Mouse (Mus musculus) midbrain, embryonic 13.5 days (tissue): Measurements from ENCODE around the gene Numbl. TPM values are rescaled to one million over a fixed set of nuclear protein-coding genes. Genes with fewer than 3 reads are reported as not detected.

Experiments used
- ATAC-seq: fragments of 200-750 bp; cut with Nextera tagmentation; 2 replicates; pipeline ENCODE4 v1.8.0; 2017; ENCODE audit warnings: mild to moderate bottlenecking, moderate TSS enrichment, moderate library complexity
- H3K27ac ChIP-seq: fragments of 300-500 bp; sonication (generic); 2 replicates; pipeline ENCODE4 v1.5.1; 2015; ENCODE audit warnings: inconsistent platforms, mild to moderate bottlenecking, moderate library complexity
- H3K27me3 ChIP-seq: fragments of 300-500 bp; sonication (generic); 2 replicates; pipeline ENCODE4 v1.6.1; 2015; ENCODE audit warnings: mild to moderate bottlenecking, inconsistent platforms
- H3K36me3 ChIP-seq: fragments of 300-500 bp; sonication (generic); 2 replicates; pipeline ENCODE4 v1.6.1; 2015; ENCODE audit warnings: mild to moderate bottlenecking, inconsistent platforms
- H3K4me1 ChIP-seq: fragments of 300-500 bp; sonication (generic); replicated peaks from 2 replicates; pipeline ENCODE4 v1.6.1; 2015; ENCODE audit warnings: inconsistent platforms
- H3K4me2 ChIP-seq: fragments of 300-500 bp; sonication (generic); replicated peaks from 2 replicates; pipeline ENCODE4 v1.6.1; 2015; ENCODE audit warnings: moderate library complexity, mild to moderate bottlenecking, inconsistent platforms
- H3K4me3 ChIP-seq: fragments of 300-500 bp; sonication (generic); replicated peaks from 2 replicates; pipeline ENCODE4 v1.5.1; 2015; ENCODE audit warnings: mild to moderate bottlenecking, inconsistent platforms
- H3K9ac ChIP-seq: fragments of 300-500 bp; sonication (generic); replicated peaks from 2 replicates; pipeline ENCODE4 v1.6.1; 2015; ENCODE audit warnings: mild to moderate bottlenecking, inconsistent platforms
- H3K9me3 ChIP-seq: fragments of 300-500 bp; sonication (generic); 2 replicates; pipeline ENCODE4 v1.6.1; 2016; ENCODE audit warnings: mild to moderate bottlenecking, inconsistent platforms
- WGBS: fragments of 180-500 bp; shearing (Covaris S2); methylation state at CpG from one replicate; pipeline ENCODE4 v1.1.7; 2015; 5-methylcytosine and 5-hydroxymethylcytosine counted together
- polyA plus RNA-seq: library from polyadenylated mRNA; unstranded; fragments of >200 nt; fragmentation: Nextera tagmentation; extraction: Ambion mirVana; gene quantifications from 2 replicates; pipeline ENCODE4 v1.2.1, GENCODE M21; 2015

Numbl gene
- polyA plus RNA-seq, 1 experiment from 2014 or later, result 51.6 TPM

DNA sequence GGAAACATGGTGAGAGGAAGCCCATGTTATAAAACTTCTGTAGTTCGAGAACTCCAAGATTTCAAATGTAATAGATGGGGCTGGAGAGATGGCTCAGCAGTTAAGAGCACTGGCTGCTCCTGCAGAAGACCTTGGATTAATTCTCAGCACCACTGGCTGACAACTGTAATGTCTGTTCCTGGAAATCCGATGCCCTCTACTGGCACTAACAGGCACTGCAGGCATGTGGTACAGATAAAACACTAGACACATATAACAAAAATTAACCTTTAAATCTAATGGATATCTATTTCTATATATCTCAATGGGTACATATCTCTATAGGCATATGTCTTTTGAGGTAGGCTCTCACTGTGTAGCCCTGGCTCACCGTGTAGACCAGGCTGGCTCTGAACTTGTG lies 56.2 kb downstream of the Numbl start:
- no peak overlapping the region for H3K27ac ChIP-seq
- no peak for ATAC-seq
- WGBS, result 93% methylated on average over 3 of the region's 3 CpGs
- peaks cover 16% of the 10 kb centered on the region for H3K9me3 ChIP-seq
- H3K4me3 ChIP-seq, result no peak overlapping the region
- H3K4me2 ChIP-seq, result no peak overlapping the region
- H3K27me3 ChIP-seq, result peaks cover 15% of the 10 kb centered on the region
- peaks cover 13% of the 10 kb centered on the region for H3K4me1 ChIP-seq
- no peak overlapping the region for H3K9ac ChIP-seq
- H3K36me3 ChIP-seq, result peaks cover 9% of the 10 kb centered on the region; the same call in 1 of the 2 replicates

DNA sequence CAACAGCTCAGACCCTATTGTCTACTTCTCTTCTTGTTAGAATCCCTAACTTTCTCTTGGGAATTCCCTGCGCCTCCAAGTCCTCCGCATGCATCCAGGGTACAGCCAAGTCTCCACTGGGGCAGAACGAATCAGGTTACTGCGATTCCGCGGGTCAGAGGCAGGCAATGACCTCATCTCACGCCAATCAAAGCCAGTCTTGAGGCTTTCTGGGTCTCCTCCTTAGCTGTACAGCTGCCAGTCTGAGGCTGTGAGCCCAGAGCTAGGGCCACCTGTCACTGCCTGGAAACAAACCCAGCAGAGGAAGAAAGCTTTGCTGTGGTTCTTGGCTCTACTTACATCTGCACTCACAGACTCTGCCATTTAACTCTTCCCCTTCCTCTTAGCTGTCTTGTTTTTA lies 57.7 kb downstream of the Numbl start:
- peaks cover 4% of the 10 kb centered on the region; the same call in 1 of the 2 replicates for H3K27me3 ChIP-seq
- no peak overlapping the region for H3K4me3 ChIP-seq
- H3K27ac ChIP-seq, result no peak overlapping the region
- H3K4me1 ChIP-seq, result peaks cover 6% of the 10 kb centered on the region; the same call in 1 of the 2 replicates
- no peak overlapping the region for H3K9ac ChIP-seq
- H3K4me2 ChIP-seq, result no peak overlapping the region
- peaks cover 9% of the 10 kb centered on the region; the same call in 1 of the 2 replicates for H3K36me3 ChIP-seq
- peak; percentile 62; the same call in 1 of the 2 replicates for ATAC-seq
- 16% methylated on average over 7 of the region's 7 CpGs for WGBS
- H3K9me3 ChIP-seq, result peaks cover 16% of the 10 kb centered on the region

DNA sequence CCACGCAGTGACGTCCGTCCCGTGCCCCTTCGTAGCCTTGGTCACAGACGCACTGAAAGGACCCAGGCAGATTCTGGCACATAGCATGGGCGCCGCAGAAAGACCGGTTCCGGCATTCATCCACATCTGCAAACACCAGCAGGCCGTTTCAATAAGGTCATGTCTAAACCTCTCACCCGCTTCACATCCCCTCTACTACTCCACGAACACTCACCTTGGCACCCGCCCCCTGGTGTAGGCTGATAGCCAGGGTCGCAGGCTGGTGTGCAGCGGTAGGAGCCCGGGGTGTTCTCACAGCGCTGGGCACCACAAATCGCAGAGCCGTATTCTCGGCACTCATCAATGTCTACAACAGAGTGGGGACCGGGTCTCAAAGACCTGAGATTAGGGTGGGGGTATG lies 61.2 kb downstream of the Numbl start:
- Histone ChIP-seq H3K27me3 (peaks cover 17% of the 10 kb centered on the region), H3K4me1 (peaks cover 6% of the 10 kb centered on the region; the same call in 1 of the 2 replicates), H3K27ac (no peak overlapping the region), H3K4me2 (no peak overlapping the region), H3K9me3 (0 out of 2 replicates have a peak, but pooled peaks cover 2% of the 10 kb centered on the region), H3K36me3 (no peaks in the 10 kb centered on the region), H3K4me3 (no peak overlapping the region), H3K9ac (no peak overlapping the region)
- WGBS, result 92% methylated on average over 22 of the region's 22 CpGs
- no peak for ATAC-seq

DNA sequence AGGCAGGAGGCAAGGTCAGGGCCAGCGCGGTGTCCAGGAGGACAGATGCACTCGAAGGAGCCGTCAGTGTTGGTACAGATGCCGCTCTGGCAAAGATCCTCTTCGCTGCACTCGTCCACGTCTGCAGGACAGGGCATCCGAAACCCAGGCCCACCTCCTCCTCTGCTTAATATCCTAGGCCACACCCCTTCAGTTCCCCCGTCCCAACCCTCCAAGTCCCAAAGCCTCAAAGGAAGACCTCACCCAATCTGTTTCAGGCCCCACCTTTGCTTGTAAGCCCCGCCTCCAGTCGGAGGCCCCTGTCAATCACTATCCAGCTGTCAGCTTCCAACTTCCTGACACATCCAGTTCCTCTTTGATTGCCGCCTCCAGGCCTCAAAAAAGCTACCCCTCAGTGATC lies 64.1 kb downstream of the Numbl start:
- WGBS, result 19% methylated on average over 13 of the region's 13 CpGs
- H3K9me3 ChIP-seq, result no peaks in the 10 kb centered on the region
- peaks cover 46% of the 10 kb centered on the region for H3K27me3 ChIP-seq
- no peak overlapping the region for H3K4me2 ChIP-seq
- H3K36me3 ChIP-seq, result no peaks in the 10 kb centered on the region
- no peak overlapping the region for H3K27ac ChIP-seq
- H3K4me1 ChIP-seq, result peaks cover 12% of the 10 kb centered on the region
- H3K4me3 ChIP-seq, result no peak overlapping the region
- no peak for ATAC-seq
- no peak overlapping the region for H3K9ac ChIP-seq

DNA sequence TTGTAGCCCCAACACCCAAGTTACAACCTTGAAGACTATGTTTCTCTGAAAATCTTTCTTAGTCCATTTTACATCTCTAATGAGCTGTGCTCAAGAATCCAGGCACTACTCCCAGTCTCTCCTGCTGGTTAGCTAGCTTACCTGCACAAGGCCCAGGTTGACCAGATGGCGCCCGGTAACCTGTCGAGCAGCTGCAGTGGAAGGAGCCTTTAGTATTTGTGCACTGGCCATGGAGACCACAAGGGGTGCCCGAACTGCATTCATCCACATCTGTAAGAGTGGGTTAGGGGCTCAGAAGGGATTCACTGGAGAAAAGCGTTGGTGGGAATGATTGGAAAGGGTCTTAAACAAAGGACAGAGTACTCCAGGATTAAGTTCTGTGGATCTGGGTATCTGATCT lies 64.8 kb downstream of the Numbl start:
- no peak overlapping the region for H3K4me2 ChIP-seq
- H3K27me3 ChIP-seq, result peaks cover 53% of the 10 kb centered on the region
- H3K9me3 ChIP-seq, result no peaks in the 10 kb centered on the region
- no peak for ATAC-seq
- H3K4me3 ChIP-seq, result no peak overlapping the region
- no peak overlapping the region for H3K9ac ChIP-seq
- H3K36me3 ChIP-seq, result no peaks in the 10 kb centered on the region
- H3K4me1 ChIP-seq, result peaks cover 12% of the 10 kb centered on the region
- H3K27ac ChIP-seq, result no peak overlapping the region
- 88% methylated on average over 5 of the region's 5 CpGs for WGBS

DNA sequence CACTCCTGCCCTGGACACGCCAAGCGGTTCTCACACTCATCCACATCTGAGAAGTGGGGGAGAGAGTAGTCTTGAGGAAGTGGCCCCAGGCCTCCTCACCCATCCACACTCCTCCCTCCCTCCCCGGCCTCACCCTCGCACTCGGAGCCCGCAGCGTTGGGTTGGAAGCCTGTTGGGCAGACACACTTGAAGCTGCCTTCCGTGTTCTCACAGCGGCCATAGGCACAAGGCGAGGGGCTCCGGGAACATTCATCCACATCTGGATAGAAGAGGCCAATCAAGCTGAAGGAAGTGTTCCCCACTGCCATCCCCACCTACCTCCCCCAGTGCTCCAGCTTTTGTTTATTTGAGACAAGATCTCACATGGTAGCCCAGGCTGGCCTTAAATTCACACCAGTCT lies 65.9 kb downstream of the Numbl start:
- Histone ChIP-seq H3K9me3 (no peaks in the 10 kb centered on the region), H3K27me3 (peaks cover 65% of the 10 kb centered on the region), H3K27ac (no peak overlapping the region), H3K4me2 (no peak overlapping the region), H3K9ac (no peak overlapping the region), H3K36me3 (no peaks in the 10 kb centered on the region), H3K4me1 (peaks cover 18% of the 10 kb centered on the region), H3K4me3 (no peak overlapping the region)
- ATAC-seq, result no peak
- 97% methylated on average over 11 of the region's 11 CpGs for WGBS

DNA sequence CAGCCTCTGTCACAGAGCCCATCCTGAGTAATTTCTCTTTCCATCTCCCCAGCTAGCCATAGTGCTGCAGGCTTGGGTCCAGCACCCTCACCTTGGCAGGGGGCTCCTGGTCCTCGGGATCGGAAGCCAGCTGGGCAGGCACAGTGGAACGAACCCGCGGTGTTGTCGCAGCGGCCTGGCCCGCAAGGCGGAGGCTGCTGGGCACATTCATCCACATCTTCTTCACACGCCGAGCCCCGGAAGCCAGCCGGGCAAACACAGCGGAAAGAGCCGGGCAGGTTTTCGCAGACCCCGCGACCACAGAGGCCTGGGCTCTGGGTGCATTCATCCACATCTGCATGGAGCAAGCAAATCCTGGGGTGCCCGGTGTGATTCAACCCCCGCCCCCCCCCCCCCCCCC lies 66.7 kb downstream of the Numbl start:
- Histone ChIP-seq H3K9me3 (no peaks in the 10 kb centered on the region), H3K27ac (no peak overlapping the region), H3K4me2 (no peak overlapping the region; the same call in 1 of the 2 replicates), H3K4me1 (peaks cover 24% of the 10 kb centered on the region), H3K27me3 (peaks cover 72% of the 10 kb centered on the region), H3K36me3 (no peaks in the 10 kb centered on the region), H3K9ac (no peak overlapping the region), H3K4me3 (no peak overlapping the region)
- no peak for ATAC-seq
- 43% methylated on average over 18 of the region's 20 CpGs for WGBS

DNA sequence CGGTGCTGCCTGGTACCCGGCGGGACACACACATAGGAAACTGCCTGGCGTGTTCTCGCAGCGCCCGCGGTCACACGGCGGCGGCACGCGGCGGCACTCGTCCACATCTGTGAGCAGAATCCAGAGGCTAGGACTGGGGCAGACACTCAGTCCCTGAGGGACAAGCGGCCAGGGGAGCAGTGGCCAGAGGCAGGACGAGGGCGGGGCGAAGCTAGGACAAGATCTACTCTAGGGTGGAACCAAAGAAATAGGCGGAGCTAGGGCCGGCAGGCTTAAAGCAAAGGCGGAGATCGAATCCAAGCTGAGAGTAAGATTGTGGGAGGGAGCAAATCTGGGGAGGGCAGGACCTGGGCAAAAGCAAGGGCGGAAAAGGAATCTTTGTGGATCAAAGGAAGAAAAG lies 67.5 kb downstream of the Numbl start:
- Histone ChIP-seq H3K9ac (no peak overlapping the region), H3K27me3 (peaks cover 79% of the 10 kb centered on the region), H3K4me2 (peak overlapping the region; percentile 49), H3K4me1 (peaks cover 29% of the 10 kb centered on the region), H3K27ac (no peak overlapping the region), H3K36me3 (no peaks in the 10 kb centered on the region), H3K4me3 (peak overlapping the region; percentile 27), H3K9me3 (no peaks in the 10 kb centered on the region)
- ATAC-seq, result 0 out of 2 replicates have a peak, but pooled peaks have one; percentile 19
- 1% methylated on average over 24 of the region's 24 CpGs for WGBS

DNA sequence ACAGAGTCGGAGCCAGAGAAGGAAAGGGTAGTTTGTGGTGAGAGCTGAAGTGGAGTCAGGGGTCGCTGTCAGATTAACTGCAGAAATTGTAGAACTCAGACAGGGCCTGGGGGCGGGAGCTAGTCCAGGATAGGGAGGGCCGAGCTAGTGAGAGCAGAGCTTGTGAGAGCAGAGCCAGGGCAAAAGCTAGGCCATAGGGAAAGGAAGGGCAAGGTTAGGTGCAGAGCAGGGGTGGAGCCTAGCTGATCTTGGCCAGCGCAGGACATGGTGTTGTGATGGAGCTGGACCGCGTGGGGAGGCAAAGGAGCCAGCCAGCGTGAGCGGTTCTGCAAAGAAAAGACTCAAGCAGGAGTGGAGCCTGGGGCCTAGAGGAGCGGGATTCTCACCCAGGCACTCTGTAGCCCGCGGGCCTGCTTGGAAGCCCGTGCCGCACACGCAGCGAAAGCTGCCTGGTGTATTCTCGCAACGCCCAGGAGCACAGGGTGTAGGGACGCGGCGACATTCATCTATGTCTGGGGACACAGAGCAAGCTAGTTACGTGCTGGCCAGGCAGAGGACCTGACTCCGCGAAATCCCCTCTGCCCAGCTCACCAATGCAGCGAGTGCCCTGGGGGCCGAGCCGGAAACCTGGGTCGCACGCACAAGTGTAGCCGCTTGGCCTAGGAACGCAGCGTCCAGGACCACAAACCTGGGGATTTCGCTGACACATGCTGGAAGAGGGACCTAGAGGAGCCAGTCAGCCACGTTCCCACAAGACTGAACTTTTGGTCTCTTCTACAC lies 68.1 kb downstream of the Numbl start:
- Histone ChIP-seq H3K36me3 (no peaks in the 10 kb centered on the region), H3K27me3 (peaks cover 85% of the 10 kb centered on the region), H3K9ac (no peak overlapping the region), H3K27ac (no peak overlapping the region), H3K4me3 (peak overlapping the region; percentile 27), H3K9me3 (no peaks in the 10 kb centered on the region), H3K4me2 (peak overlapping the region; percentile 49), H3K4me1 (peaks cover 34% of the 10 kb centered on the region)
- 29% methylated on average over 34 of the region's 34 CpGs for WGBS
- ATAC-seq, result no peak

DNA sequence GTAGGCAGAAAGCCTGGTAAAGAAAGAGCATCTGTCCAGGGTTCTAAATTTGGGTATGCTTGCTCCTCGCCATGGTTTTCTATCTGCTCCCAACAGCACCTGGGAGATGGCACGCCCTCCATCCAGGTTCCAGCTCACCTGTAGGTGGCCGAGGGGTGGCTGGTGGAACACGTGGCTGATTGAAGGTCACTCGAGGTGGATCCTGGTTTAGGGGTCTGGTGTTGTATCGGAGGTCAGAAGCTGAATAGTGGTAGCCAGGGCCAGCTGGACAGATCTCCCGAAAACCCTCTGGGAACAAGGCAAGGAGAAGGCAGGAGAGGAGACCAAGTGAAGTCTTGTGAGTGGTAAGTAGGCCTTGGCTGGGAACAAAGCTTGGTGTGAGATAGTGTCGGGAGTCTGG lies 69.3 kb downstream of the Numbl start:
- no peak overlapping the region for H3K4me3 ChIP-seq
- no peaks in the 10 kb centered on the region for H3K9me3 ChIP-seq
- whole genome bisulfite sequencing, result 91% methylated on average over 8 of the region's 8 CpGs
- peaks cover 38% of the 10 kb centered on the region for H3K4me1 ChIP-seq
- H3K27me3 ChIP-seq, result peaks cover 92% of the 10 kb centered on the region
- no peak for ATAC-seq
- no peak overlapping the region for H3K4me2 ChIP-seq
- H3K9ac ChIP-seq, result no peak overlapping the region
- H3K27ac ChIP-seq, result no peak overlapping the region
- no peaks in the 10 kb centered on the region for H3K36me3 ChIP-seq

DNA sequence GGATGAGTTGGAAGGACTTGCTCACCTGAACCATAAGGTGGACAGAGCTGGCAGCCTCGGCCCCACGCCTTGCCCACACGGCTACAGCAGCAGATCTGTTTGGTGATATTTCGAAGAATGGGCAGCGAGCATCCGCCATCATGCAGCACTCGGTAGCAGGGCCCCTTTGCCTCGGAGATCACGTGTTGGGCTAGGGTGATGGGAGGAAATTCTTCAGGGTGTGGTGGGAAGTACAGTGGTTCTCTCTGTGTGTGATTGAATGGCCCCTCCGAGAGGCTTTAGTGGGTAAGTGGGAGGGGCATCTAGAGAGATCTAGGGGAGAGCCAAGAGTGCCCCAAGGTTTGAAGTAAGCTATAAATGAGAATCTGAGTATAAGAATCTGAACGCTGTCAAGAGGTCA lies 69.9 kb downstream of the Numbl start:
- WGBS, result 86% methylated on average over 11 of the region's 11 CpGs

DNA sequence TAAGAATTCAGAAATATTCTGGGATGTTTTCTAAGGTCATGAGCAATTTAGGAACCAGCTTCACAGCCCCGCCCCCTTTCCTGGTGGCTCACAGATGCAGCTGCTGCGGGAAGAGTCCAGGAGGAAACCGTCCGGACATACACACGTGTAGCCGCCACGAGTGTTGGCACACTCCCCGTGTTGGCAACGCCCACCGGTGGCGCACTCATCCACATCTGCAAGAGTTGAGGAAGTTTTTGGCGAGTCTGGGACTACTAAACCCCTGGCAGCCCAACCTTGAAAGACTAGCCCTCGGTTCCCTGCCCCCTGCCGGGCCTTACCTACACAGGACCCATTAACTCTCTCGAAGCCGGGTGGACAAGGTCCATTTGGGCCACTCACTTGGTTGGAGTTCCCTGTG lies 70.4 kb downstream of the Numbl start:
- WGBS, result 39% methylated on average over 16 of the region's 16 CpGs
- no peak overlapping the region for H3K27ac ChIP-seq
- H3K4me3 ChIP-seq, result no peak overlapping the region
- no peak for ATAC-seq
- no peaks in the 10 kb centered on the region for H3K9me3 ChIP-seq
- peaks cover 49% of the 10 kb centered on the region for H3K4me1 ChIP-seq
- H3K36me3 ChIP-seq, result no peaks in the 10 kb centered on the region
- peak overlapping the region; percentile 44; the same call in 1 of the 2 replicates for H3K4me2 ChIP-seq
- H3K27me3 ChIP-seq, result peaks cover 99% of the 10 kb centered on the region
- H3K9ac ChIP-seq, result no peak overlapping the region

More for the DNA sequence above, 69.9 kb downstream of the Numbl start:
- H3K4me2 ChIP-seq, result no peak overlapping the region
- H3K27ac ChIP-seq, result no peak overlapping the region
- peaks cover 96% of the 10 kb centered on the region for H3K27me3 ChIP-seq
- H3K4me3 ChIP-seq, result no peak overlapping the region
- no peaks in the 10 kb centered on the region for H3K9me3 ChIP-seq
- H3K4me1 ChIP-seq, result peaks cover 45% of the 10 kb centered on the region
- H3K36me3 ChIP-seq, result no peaks in the 10 kb centered on the region
- no peak for ATAC-seq
- no peak overlapping the region for H3K9ac ChIP-seq
